Mouse (Mus musculus) mesoderm, embryonic 11.5 days (tissue): ENCODE measurements at regions not wholly inside any gene's neighbourhood (a gene's known extent, or its start where the extent isn't known, plus 50 kb on each side); places are given as distances from the start of the nearest gene placed in this dataset.

Source experiments
- DNase-seq: peaks from one replicate; pipeline ENCODE4 v3.0.0-alpha.2; 2012; ENCODE audit warnings: low read depth, low spot score

DNA sequence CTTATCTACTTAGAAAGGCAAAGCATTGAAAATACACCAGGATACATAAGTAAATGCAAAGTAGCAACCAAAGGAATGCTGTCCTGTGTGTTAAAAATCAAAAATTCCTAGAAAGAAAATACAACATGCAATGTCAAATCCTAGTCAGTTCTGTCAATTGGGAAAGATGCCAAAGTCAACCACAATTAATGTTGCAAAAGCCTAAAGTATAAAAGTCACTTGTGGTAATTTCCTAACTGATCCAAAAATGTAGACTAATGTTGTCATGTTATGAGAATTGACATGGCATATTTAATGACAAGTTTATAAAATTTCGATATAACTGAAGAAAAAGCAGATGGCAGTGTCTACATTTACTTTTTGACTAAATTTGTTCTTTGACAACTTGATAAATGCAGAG, 822.8 kb downstream of the Adgrl2 start:
- no peak for DNase-seq

DNA sequence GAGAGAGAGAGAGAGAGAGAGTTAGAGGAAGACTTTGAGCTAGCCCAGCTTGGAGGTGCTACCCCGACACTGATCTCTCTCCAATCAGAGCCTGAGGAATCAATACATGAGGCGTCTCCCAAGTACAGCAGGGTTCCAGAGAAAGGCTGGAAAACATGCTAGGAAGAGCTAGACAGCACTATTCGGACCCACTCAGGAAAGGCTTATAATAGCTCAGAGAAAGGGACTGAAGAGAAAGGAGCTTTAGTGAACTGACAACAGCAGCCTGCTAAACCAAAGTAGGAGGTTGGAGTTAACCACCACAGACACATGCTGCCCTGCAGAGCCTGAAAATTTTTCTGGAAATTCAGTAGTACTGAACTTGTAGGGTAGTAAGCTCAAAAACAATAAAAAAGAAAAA, 831.3 kb downstream of the Adgrl2 start:
- DNase-seq, result no peak

DNA sequence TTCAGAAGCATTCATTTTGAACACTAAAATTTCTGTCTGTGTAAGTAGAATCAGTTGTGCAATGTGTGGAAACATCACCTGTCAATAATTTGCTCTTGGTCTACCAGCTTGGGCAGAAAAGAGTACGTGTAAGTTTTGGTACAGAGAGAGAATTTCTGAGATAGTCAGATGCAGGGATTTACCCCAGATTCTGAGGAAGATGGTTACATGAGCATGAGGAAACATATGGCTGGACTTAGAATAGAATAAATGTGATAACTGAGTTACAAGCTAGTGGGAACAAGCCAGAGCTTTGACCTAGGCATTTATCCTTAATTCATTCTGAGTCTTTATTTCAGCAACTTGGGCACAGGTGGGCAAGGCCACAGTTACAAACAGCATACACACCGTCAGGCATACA, 831.8 kb downstream of the Adgrl2 start:
- DNase-seq, result no peak

DNA sequence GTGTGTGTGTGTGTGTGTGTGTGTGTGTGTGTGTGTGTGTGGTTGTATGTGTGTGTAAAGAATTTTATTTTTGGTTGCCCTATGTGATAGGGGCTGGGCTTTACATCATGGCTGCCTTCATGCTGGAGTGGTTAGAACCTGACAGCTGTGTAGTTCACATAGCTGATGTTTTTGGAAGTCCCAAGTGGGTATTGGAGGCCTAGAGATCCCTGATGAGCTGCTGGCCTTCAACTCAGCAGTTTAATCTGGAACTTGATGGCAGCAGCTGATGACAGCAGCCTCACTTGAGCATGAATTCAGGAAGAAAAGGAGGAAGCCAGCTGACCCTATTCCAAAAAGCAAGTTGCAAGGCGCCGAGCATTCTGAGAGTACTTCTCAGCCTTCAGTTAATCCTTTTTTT, 846.6 kb downstream of the Adgrl2 start:
- no peak for DNase-seq

DNA sequence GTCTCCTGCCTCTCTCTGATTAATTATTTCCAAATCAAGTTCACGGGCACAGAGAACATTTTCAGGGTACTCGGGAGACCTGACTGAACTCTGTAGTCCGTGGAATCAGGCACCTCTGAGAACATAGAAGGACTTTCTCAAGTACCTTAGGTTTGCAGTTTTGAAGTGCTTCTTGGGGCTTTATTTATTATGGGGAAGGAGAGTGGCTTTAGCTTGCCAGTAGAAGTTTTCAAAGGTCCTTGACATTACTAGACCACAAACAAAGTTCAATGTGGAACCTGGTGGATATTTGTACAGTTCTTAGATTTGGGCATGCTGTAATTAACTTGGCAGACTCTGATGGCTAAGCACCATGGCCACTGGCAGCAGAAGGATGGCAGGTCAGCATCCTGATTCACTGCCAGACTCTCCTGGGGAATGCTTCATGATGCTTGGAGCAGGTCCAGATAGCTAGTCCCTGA, 853.5 kb downstream of the Adgrl2 start:
- DNase-seq, result no peak

GRCm38 (mm10) chr3:148134646-148135045, 855.7 kb downstream of the Adgrl2 start:
- no peak for DNase-seq

DNA sequence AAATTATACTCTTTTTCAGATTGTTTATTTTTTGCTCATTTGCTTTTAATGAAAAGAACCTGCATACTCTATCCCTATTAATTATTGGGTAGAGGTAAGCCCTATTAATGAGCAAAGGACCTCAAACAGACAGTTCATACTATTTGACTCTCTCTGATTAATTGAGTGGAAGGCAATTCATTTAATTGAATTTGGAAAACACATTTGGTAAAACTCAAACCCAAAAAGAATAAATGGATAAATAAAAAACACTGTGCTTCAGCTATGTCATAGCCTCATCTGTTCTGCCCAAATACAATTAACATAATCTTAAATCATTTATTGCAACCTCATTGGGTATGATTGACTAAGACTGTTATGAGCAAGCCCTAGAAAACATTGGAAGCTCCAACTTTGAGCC, 874.8 kb downstream of the Adgrl2 start:
- DNase-seq, result no peak

- DNase-seq, result no peak
These were observed 878.2 kb downstream of the Adgrl2 start for GRCm38 (mm10) chr3:148112204-148112603.

DNA sequence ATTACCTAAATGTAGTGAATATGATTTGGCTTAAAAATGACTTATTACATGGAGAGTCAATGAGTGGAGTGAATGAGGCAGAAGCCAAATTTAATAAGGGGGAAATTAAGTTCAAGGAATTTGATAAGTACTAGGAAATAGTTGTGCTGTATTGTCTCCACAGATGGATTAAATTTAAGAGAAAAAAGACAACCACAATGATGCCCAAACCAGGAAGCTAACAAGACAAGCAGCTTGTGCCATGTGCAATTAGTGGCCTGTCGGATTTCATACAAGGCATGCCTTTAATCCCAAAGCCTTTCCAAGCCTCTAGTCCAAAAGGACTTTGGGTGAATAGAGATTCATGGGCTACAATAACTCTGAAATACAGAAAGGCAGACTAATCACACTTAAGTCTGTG, 883.3 kb downstream of the Adgrl2 start:
- no peak for DNase-seq

GRCm38 (mm10) chr3:148093930-148094329, 896.4 kb downstream of the Adgrl2 start:
- no peak for DNase-seq

DNA sequence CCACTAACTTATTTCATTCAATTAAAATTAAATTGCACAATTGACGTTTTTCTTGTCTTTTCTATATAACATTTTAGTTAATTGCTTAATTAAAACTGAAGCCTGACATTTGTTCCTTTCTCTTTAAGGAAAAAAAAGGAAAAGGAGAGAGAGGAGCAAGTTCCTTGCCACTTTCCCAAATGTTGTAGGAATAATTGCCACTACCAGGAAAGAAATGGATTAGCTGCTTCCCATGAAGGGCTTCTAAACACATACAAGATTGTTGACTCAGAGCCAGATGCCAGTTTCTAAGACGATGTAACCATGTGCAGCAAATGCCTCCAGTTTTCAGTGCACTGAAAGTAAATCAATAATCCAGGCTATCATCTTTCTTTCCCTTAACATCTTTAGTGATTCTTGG, 914.5 kb downstream of the Adgrl2 start:
- DNase-seq, result no peak

DNA sequence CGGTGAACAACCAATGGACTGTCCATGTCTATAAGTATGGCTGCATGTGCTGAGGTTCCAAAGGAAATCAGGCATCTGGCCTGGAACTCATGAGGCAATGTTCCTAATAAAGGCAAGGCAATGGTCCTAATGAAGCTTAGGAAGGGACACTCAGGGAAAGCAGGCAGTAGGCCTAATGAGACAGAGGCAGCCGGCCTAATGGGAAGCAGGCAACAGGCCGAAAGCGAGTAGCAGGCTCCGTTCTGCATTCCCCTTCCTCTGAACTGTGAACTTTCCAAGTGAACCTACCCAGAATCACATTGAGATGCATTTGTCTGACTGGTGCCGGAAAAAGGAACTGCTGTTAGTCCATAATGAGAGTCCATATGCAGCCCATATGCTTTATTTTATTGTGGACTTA, 923.7 kb downstream of the Adgrl2 start:
- DNase-seq, result no peak

GRCm38 (mm10) chr3:148056074-148056473, 934.3 kb downstream of the Adgrl2 start:
- DNase-seq, result no peak

DNA sequence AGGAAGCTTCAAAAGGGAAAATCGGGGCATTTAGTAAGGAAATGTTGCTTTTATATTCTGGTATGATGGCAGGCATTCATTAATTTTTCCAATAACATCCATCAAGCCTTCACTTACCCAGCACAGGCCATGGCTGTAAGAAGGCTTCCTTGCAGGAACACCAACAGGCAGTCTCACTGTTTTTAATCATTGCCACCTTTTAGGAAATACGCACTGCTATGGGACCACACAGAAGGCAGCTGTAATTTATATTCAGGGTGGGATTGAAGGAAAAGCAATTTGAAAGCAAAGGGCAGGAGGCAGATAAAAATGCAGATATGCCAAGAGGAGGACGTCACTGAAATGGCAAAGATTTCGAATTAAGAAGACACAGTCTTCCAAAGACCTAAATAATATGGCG, 937.8 kb downstream of the Adgrl2 start:
- peak; percentile 18 for DNase-seq

- DNase-seq, result no peak
These were observed 942.1 kb downstream of the Adgrl2 start for GRCm38 (mm10) chr3:148048247-148048646.

DNA sequence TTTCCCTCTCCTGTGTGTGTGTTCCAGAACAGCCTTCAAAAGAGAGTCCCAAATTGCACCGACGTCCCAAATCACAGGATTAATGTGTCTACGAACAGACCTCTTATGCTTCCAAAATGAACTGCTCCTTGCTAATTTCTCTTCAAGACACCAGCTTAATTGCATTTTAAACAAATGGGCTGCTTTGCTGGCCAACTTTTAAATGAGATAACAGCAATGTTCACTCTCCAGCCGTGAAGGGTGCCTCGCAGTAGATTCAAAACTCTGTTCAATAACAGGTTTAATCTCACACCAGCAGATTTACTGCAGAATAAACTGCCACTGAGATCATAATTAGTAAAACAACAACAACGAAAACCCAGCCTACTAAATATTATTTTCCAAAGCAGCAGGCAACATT, 957.8 kb downstream of the Adgrl2 start:
- DNase-seq, result no peak

DNA sequence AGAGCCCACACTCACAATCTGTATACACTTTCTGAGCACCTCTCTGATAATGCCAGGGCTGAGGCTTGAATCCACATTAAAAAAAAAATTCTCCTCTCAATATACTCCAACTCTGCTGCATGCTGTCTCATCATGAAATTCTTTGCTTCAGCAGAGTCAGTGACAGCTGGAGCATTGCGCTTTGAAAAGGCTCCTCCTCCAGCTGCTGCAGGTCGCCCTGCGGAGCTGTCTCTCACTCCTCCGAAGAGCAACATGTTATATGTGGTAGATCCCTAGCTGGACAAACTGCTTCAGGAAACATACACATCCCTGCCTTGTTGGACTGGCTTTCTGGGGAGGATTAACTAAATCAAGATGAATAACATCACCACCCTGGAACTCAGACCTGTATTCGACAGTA, 984.5 kb downstream of the Adgrl2 start:
- DNase-seq, result peak; percentile 36

DNA sequence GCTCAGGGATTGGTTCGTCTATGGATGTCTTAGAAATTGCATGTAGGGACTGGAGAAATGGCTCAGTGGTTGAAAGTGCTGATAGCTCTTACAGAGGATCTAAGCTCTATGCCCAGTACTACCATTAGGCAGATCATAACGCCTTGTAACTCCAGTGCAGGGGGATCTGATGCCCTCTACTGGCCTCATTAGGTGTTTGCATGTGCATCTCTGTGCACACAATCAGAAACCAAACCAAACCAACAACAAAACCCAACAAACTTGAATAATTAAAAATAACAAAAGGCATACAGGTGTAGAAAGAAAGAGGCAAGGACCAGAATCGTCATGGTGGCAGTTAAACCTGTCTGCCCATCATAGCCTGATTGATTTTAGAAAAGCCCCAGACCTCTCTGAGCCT, 986.3 kb downstream of the Adgrl2 start:
- DNase-seq, result no peak

GRCm38 (mm10) chr3:147999330-147999953, 990.9 kb downstream of the Adgrl2 start:
- DNase-seq, result no peak

GRCm38 (mm10) chr3:147991738-147992137, 998.6 kb downstream of the Adgrl2 start:
- no peak for DNase-seq

GRCm38 (mm10) chr3:147990831-147991230, 999.5 kb downstream of the Adgrl2 start:
- DNase-seq, result no peak

DNA sequence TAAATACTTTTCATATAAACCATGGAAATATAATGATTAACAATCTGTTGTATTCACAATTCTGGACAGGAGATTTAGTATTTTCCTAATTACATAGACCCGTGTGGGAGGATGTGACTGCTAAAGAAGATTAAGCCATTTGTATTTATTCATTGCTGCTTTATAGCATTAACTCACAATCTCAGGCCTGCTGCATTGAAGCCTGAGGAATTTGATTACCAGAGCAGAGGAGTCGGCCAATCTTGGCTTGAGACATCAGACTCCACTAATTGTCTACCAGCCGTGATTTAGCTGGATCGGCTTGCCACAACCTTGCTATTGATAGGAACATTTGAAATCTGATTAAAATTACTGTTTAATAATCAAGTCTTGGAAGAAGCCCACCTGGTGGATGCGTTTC, 1007.5 kb downstream of the Adgrl2 start:
- no peak for DNase-seq

DNA sequence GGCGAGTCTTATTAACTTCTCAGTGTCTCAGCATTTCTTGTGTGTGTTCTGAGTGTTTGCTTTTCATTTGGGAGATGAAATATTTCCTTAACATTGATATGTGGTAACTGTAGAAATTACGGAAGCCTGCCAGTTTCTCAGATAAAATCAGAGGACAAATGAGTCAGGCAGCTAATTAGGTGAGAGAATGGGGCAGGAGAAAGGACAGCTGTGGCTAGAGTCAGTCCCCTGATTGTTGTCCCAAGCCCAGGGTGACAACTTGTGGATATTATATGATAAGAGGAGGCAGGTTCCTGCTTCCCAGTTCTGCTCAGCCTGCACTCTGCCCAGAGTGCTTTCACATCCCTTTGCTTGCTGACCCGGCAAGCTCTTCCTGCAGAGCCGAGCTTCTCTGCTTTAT, 1008.7 kb downstream of the Adgrl2 start:
- no peak for DNase-seq

GRCm38 (mm10) chr3:147976579-147976978, 1013.8 kb downstream of the Adgrl2 start:
- no peak for DNase-seq
